Mouse (Mus musculus): Measurements from ENCODE around the gene Cux2.

Cux2 gene

DNA sequence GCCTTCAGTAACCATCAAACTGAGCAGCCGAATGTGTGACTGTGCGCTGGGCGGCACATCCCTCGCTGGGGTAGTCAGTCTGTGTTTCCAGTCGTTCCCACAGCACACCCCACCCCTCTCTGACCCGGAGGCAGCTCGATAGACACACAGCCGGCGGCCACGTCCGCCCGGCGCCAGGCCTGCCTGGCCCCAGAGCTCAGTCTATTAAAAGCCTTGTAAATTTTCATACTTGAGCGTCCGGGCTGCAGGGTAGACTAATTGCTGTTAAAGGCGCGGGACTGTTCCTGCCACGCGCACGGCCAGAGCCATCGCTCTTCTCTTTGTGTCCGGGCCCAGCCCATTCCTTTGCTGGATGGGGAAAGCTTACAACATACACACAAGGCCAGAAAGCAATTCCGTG lies 135.9 kb downstream of the Cux2 start:
- peak; percentile 44 for DNase-seq

- DNase-seq, result no peak
These were observed 140.5 kb downstream of the Cux2 start for GRCm38 (mm10) chr5:121909226-121909985.

DNA sequence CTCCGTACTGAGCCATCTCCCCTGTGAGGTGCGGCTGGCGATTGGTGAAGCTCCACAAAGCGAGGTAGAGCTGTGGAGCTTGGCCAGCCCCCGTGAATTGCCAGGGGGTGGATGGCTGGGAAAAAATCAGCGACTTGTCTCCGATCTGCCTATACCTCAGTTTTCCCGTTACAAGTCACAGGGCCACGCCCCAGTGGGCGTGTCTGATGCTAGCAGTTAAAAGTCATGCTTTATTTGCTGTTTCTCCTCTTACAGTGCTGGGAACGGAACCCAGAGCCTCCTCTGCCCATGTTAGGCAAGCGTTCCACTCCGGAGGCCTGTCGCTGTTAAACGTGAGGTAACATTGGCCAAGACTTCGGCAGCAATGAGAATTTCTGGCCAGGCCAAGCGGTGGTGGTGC lies 144.2 kb downstream of the Cux2 start:
- no peak for DNase-seq

- DNase-seq, result no peak
These were observed 145.1 kb downstream of the Cux2 start for GRCm38 (mm10) chr5:121904799-121905198.

DNA sequence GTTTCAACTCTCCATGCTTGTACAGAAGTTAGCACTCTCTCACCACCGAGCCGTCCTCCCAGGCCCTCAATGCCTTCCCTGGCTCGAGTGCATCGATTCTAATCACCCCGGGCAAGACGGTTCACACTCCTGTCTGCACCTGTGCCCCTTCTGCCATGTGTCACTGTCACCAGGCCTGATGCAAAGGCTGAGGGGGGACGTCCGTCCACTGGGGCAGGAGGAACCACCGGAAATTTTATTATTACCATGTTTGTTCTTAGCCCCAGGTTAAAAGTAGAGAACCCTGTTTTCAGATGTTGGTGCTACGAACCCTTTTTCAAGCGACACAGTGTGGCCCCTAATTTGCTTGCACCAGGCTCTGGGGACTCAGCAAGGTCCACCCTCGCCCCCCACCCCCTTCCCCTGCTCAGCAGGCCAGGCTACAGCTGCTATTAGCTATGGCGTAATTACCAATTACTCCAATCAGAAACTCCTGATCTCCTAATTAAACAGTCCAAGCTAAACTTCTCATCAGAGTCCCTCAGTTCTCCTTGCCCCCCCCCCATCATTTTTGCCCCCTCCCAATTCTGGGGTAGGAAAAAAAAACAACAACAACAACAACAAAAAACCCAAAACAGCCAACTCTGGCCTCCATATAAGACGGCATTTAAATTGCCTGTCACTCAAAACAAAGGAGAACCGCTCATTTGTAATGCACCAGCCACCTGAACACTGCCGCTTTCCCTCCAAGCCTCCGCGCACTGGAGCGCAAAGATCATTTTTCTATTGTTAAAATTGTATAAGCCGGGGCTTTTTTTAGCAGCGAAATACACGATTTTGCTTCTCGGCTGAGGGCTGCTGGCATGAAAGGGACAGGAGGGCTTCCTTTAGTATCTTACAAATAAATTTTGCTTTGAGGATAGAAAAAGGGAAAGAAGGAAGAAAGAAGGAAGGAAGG lies 146.8 kb downstream of the Cux2 start:
- peak; percentile 69 for DNase-seq

DNA sequence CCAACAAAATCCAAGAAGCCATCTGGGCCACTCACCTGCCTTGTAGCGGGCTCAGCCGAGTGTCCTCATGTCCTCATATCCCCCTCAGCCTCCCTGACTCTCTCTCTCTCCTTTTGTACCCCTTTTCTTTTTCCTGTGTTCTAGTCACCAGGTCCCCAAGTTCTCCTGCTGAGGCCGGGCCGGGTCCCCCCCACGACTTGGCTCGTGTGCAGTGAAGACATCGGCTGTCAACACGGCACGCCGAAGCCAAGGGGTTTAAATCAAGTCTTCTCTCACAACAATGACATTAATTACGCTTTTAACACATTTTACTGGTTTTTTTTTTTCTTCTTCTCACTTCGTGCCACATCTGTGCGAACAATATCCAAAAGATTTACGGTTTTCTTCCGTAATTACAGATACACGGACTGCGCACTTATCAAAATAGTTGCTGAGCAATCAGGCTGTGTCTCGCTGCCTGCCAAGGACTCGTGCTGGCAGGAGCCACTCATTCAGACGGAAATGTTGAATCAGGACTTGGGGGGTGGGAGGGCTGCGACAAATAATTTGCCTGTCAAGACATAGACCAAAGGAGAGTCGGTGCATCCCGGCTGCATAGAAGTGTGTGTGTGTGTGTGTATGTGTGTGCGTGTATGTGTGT lies 154.7 kb downstream of the Cux2 start:
- DNase-seq, result no peak

- DNase-seq, result no peak
These were observed 155.3 kb downstream of the Cux2 start for GRCm38 (mm10) chr5:121894647-121895046.

DNA sequence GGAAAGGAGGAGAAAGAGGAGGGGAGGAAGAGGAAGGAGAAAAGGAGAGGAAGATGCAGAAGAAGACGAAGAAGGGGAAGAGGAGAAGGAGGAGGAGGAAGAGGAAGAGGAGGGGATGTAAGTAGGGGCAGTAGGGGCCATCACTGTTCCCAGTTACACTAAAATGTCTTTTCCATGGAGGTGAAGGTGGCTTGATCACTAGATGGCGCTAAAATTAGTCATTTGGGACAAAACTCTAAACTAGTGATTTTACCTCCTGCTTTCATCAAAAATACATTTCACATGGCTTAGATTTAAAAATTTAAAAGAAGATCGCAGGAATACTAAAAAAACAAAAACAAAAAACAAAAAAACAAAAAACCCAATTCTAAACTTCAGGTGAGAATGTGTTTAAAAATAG lies 156.3 kb downstream of the Cux2 start:
- no peak for DNase-seq

DNA sequence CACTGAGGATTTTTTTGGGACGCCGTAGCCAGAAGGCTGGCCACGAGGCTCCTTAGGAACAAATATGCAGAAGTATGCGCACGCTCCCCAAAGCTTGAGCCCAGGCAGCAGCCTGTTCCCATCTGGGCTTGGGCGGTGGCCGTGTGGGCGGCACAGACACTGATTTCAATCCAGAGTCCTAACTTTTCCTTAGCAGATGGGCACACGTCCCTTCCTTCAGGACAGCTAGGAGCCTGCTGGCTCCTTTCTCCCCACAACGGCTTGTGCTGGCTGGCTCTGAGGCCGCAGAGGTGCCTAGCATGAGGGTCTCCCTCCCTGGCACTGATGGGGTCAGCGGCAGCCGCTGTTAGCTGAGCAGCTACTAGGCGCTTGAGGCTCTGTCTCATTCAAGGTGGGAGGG lies 157.6 kb downstream of the Cux2 start:
- no peak for DNase-seq

GRCm38 (mm10) chr5:121890925-121891324 lies 159.0 kb downstream of the Cux2 start:
- no peak for DNase-seq

- DNase-seq, result no peak
These were observed 160.0 kb downstream of the Cux2 start for GRCm38 (mm10) chr5:121889819-121890362.

- peak; percentile 93 for DNase-seq
These were observed 160.5 kb downstream of the Cux2 start for GRCm38 (mm10) chr5:121889375-121889774.

- no peak for DNase-seq
These were observed 166.5 kb downstream of the Cux2 start for GRCm38 (mm10) chr5:121883356-121883755.

DNA sequence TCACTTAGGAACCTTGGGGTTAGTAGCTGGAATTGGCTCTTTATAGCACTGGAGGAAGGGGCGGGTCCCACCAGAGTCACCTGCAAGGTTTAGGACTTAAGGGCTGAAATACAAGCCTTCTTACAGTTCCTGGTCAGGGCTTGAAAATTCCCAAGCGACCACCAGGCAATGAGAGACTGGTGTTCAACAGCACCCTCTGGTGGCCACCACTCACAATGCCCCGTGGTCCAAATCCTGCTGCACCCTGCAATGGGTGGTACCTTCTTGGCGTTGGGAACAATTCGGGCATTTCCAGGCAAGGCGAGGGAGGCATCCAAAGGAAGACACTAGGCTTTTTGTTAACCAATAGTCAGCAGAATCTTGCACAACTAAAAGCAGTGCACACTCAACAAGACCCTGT lies 170.7 kb downstream of the Cux2 start:
- DNase-seq, result peak; percentile 51

DNA sequence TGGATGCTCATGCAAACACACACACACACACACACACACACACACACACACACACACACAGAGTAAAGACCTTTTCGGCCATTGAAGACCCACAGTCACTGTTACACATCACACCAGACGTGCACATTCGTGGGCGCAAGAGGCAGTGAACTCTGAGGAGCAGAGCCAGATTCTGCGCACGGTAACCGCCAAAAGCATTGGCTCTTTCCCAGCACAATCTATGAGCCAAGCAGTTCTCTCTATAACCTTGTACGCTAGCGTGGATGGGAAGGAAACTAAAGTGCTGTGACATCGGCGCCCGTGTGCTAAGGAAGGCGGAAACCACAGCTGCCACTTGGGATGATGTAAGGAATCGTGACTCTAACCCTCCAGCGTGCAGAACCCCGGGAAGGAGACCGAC lies 171.2 kb downstream of the Cux2 start:
- DNase-seq, result peak; percentile 42

GRCm38 (mm10) chr5:121876901-121877300 lies 173.0 kb downstream of the Cux2 start:
- DNase-seq, result no peak

DNA sequence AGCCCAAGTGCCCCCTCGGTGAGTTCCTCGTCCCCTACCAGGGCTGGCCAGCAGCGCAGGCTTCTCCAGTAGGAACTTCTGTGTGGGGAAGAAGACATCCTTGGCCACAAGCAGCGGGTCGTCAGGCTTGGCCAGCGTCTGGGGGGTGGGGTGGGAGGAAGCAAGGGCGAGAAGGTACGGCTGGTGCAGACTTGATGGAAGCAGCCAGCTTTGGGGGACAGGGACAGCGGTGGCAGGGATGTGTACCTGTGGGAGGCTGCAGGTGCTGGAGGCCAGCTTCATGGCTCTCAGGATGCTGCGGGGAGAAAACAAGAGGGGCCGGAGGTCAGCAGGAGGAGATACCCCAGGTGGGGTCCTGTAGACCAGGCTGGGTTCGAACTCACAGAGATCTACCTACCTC lies 174.9 kb downstream of the Cux2 start:
- DNase-seq, result no peak

DNA sequence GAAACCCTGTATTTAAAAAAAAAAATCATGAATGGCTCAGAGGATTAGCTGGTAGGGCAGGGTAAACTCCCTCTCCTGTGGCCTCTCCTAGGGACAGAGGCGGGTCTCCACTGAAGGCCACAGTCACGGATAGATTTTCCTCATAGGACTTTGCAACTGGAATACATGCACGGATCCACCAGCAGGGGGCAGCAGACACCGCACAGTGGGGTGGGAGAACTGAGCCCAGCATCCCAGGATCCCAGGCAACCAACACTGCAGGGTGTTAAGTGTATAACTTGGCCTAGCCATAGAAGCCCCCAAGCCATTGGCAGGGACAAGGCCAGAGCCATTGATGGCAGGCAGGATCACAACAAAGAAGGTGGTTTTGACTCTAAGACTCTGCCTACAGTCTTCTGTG lies 177.7 kb downstream of the Cux2 start:
- peak; percentile 86 for DNase-seq

GRCm38 (mm10) chr5:121871515-121872030 lies 178.3 kb downstream of the Cux2 start:
- DNase-seq, result no peak

GRCm38 (mm10) chr5:121870832-121871231 lies 179.1 kb downstream of the Cux2 start:
- DNase-seq, result no peak

- DNase-seq, result no peak
These were observed 181.9 kb downstream of the Cux2 start for GRCm38 (mm10) chr5:121867963-121868362.

GRCm38 (mm10) chr5:121864330-121864729 lies 185.6 kb downstream of the Cux2 start:
- DNase-seq, result no peak

DNA sequence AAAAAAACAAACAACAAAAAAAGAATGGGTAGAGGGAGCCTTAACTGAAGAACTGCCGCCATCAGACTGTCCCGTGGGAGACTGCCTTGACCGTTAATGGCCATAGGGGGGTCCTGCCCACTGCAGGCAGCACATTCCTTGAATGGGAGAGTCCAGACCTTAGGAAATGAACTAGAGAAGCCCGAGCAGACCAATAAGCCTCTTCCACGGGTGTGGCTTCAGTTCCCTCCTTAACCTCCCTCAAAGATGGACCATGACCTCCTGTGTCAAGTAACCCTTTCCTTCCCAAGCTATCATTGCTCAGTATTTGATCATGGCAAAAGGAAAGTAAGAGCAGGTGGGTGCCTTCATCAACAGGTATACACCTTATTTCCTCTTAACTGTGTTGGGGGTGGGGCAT lies 187.9 kb downstream of the Cux2 start:
- no peak for DNase-seq

Data from retina, postnatal 1 day (tissue).